Mouse (Mus musculus): ENCODE measurements around the gene Tada2a.

DNA sequence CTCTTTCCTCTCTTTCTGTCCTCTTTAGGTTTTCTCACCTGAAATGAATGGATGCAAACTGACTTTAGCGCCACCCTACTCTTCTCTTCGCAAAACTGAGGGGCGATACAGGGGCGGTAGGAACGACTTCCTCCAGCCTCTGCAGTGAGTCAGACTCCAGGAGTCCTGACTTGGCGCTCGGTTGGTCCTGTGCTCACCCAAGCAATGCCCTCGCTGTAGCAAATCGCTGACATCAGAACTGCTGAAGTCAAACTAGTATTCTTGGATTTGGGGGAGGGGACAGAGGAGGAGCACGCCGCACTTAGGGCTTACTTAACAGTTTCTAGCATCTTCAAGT is 60.4 kb downstream of the Tada2a start, which contains the start of gene Dusp14:
- no peak for TF ChIP-seq CTCF (IDR thresholded peaks at IDR 0.05)
- no peak for TF ChIP-seq POLR2A (IDR thresholded peaks at IDR 0.05; ENCODE audit: insufficient read depth, low read depth, low read length)
- no peak for TF ChIP-seq EP300 (IDR thresholded peaks at IDR 0.05; ENCODE audit: insufficient read depth, low read depth, low read length)
